Mouse (Mus musculus) stomach, postnatal 0 days (tissue): ENCODE data around the gene Zfp39.

Experiments
- CTCF ChIP-seq: IDR thresholded peaks from 2 replicates; pipeline ENCODE4 v1.5.1; 2016; ENCODE audit warnings: antibody characterized with exemption, low read depth, mild to moderate bottlenecking, moderate library complexity
- EP300 ChIP-seq: optimal IDR thresholded peaks from 2 replicates; pipeline ENCODE3; 2016; ENCODE audit warnings: antibody characterized with exemption

DNA sequence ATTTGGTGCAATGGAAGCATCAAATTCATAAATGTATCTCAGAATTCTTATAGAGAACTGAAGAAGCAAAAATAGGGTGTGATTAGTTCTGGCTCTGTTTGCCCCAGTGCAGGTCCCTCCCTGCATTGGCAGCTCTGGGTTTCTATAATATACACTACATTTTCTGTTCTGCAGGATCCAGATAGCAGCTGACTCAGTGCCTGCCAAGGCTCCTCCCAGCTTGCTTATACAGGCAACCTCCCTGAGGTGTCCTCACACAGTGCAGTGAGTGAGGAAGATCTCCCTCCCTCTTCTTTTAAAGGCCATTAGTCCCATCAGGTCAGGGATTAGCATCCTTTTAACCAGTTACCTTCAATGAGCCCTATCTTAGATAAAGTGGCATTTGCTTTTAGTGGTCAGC lies 2.9 kb downstream of the Zfp39 start:
- no peak for TF ChIP-seq CTCF
- no peak for TF ChIP-seq EP300
